Mouse (Mus musculus) megakaryocyte, embryonic 14.5 days (primary cell): ENCODE results near the gene Phykpl. TPM values are rescaled to one million over a fixed set of nuclear protein-coding genes. Genes with fewer than 3 reads are reported as not detected.

Source experiments
- H3K27me3 ChIP-seq: replicated peaks from 2 replicates; pipeline ENCODE3; 2012; ENCODE audit warnings: inconsistent platforms
- H3K36me3 ChIP-seq: replicated peaks from 2 replicates; pipeline ENCODE3; 2012; ENCODE audit warnings: low read length, inconsistent platforms, mixed read lengths
- H3K4me1 ChIP-seq: 2 replicates; pipeline ENCODE4 v1.6.1; 2012; ENCODE audit warnings: inconsistent platforms
- H3K4me3 ChIP-seq: replicated peaks from 2 replicates; pipeline ENCODE3; 2012; ENCODE audit warnings: moderate library complexity, mild to moderate bottlenecking, inconsistent platforms
- H3K9me3 ChIP-seq: 2 replicates; pipeline ENCODE4 v1.6.1; 2012; ENCODE audit warnings: inconsistent platforms
- FLI1 ChIP-seq: IDR thresholded peaks from 2 replicates; pipeline ENCODE4 v1.6.1; 2012; ENCODE audit warnings: low read length, inconsistent platforms, mixed read lengths
- GATA1 ChIP-seq: IDR thresholded peaks from 3 replicates; pipeline ENCODE4 v1.6.1; 2012; ENCODE audit warnings: mixed read lengths, low read length, inconsistent platforms, borderline replicate concordance
- polyA plus RNA-seq: library from polyadenylated mRNA; stranded (reverse); fragments of >175 nt; gene quantifications from 2 replicates; pipeline ENCODE4 v1.2.3, GENCODE M21; 2012; ENCODE audit warnings: low replicate concordance; ENCODE audit not compliant: insufficient read depth

The Phykpl gene
- polyA plus RNA-seq, 1 experiment, result 10.1 TPM

DNA sequence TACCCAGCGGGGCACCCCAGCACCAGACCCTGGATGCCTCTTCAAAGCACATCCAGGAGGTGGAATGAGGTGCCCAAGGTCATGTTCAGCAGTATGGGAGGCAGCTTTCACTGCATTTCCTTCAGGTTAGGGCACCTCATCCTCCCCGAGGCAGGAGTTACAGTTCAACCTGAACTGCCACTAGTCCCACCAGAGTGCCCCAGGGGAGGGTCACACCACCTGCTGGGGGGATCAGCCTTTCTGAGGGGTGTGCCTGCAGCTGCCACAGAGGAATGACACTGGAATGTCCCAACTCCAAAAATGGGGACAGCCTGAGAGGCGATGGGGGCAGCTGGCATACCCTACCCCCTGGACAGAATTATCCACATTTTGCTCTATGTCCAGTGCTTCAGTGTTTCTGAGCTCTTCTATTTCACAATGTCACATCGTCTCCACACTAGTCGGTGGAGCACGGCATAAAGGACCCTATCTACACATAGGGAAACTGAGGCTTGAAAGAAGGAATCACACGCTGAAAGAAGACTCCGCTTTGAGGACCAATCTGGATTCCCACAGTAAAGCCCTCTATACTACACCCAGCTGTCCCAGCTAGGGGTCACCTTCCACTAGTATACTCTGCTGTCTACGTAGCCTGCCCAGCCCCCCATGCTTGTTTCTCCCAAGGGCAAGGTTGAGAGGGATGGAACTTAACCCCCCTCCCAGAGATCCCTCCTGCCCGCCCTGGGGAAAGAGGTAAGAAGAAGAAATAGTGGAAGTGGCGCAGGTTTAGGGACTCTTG, 64.7 kb downstream of the Phykpl start:
- peaks cover 70% of the 10 kb centered on the region for H3K27me3 ChIP-seq
- peak overlapping the region; percentile 94 for H3K4me3 ChIP-seq
- TF ChIP-seq GATA1, result no peak
- no peak for TF ChIP-seq FLI1
- H3K4me1 ChIP-seq, result peaks cover 52% of the 10 kb centered on the region
- peaks cover 7% of the 10 kb centered on the region for H3K9me3 ChIP-seq
- H3K36me3 ChIP-seq, result peaks cover 3% of the 10 kb centered on the region

- Histone ChIP-seq H3K4me1 (peaks cover 55% of the 10 kb centered on the region), H3K9me3 (peaks cover 7% of the 10 kb centered on the region), H3K36me3 (peaks cover 3% of the 10 kb centered on the region), H3K27me3 (peaks cover 74% of the 10 kb centered on the region), H3K4me3 (peak overlapping the region; percentile 94)
- TF ChIP-seq GATA1, result no peak
Observed at GRCm38 (mm10) chr11:51649889-51650199, 65.3 kb downstream of the Phykpl start.

GRCm38 (mm10) chr11:51650261-51650660, 65.7 kb downstream of the Phykpl start:
- TF ChIP-seq GATA1, result no peak
- TF ChIP-seq FLI1, result no peak
- peaks cover 7% of the 10 kb centered on the region for H3K9me3 ChIP-seq
- H3K4me3 ChIP-seq, result peak overlapping the region; percentile 94
- H3K4me1 ChIP-seq, result peaks cover 56% of the 10 kb centered on the region
- H3K27me3 ChIP-seq, result peaks cover 74% of the 10 kb centered on the region
- H3K36me3 ChIP-seq, result peaks cover 1% of the 10 kb centered on the region

- TF ChIP-seq FLI1, result no peak
- no peak for TF ChIP-seq GATA1
- Histone ChIP-seq H3K27me3 (peaks cover 71% of the 10 kb centered on the region), H3K36me3 (no peaks in the 10 kb centered on the region), H3K4me1 (peaks cover 56% of the 10 kb centered on the region), H3K9me3 (peaks cover 7% of the 10 kb centered on the region), H3K4me3 (peak within 1 kb of the TSS; percentile 94)
Observed at GRCm38 (mm10) chr11:51650691-51651515, 66.3 kb downstream of the Phykpl start, which contains the start of the genes N4bp3 and D930048N14Rik. TSS of gene N4bp3 (minus strand) at chr11:51650842. TSS of gene D930048N14Rik (plus strand) at chr11:51650954.

DNA sequence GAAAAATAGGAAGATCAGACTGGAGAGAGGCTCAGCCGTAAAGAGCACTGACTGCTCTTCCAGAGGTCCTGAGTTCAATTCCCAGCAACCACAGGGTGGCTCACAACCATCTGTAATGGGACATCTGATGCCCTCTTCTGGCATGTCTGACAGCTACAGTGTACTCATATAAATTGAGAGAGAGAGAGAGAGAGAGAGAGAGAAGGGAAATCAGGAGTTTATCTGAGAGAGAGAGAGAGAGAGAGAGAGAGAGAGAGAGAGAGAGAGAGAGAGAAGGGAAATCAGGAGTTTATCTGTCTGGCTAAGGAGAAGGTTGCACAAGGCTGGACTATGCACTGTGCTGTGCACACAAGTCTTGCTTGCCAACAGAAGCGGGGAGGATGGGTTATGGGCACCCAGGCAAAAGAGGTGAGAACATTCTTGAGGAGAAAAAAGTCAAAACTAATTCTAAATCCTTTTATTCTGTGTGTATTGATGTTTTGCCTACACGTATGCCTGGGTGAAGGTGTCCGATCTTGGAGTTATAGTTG, 68.4 kb downstream of the Phykpl start:
- peaks cover 71% of the 10 kb centered on the region for H3K27me3 ChIP-seq
- H3K36me3 ChIP-seq, result no peaks in the 10 kb centered on the region
- peaks cover 10% of the 10 kb centered on the region for H3K9me3 ChIP-seq
- TF ChIP-seq FLI1 (no peak), GATA1 (no peak)
- peaks cover 44% of the 10 kb centered on the region for H3K4me1 ChIP-seq
- no peak overlapping the region for H3K4me3 ChIP-seq

- H3K9me3 ChIP-seq, result peaks cover 10% of the 10 kb centered on the region
- H3K27me3 ChIP-seq, result peaks cover 70% of the 10 kb centered on the region
- no peaks in the 10 kb centered on the region for H3K36me3 ChIP-seq
- no peak for TF ChIP-seq GATA1
- no peak for TF ChIP-seq FLI1
- H3K4me3 ChIP-seq, result no peak overlapping the region
- peaks cover 41% of the 10 kb centered on the region for H3K4me1 ChIP-seq
Observed at GRCm38 (mm10) chr11:51653736-51654135, 69.2 kb downstream of the Phykpl start.

Other genes with a start within 250 kb of the Phykpl start
- gene Hnrnpab, start 22.1 kb downstream of the Phykpl start, polyA plus RNA-seq, result 373 and 587 TPM in 2 replicates
- gene Nhp2, start 35.0 kb downstream of the Phykpl start, polyA plus RNA-seq, result 44.8 and 144 TPM in 2 replicates
- gene Rmnd5b, start 51.1 kb downstream of the Phykpl start, polyA plus RNA-seq, result 12.9 and 15.1 TPM in 2 replicates
- 2.5 and 6.0 TPM in 2 replicates for gene N4bp3, start 66.1 kb downstream of the Phykpl start, polyA plus RNA-seq
- gene D930048N14Rik, start 66.2 kb downstream of the Phykpl start, polyA plus RNA-seq, result not detected in 2 replicates
- 1.7 TPM in 1 of 2 replicates, not detected in the other for gene 0610009B22Rik, start 104.1 kb downstream of the Phykpl start, polyA plus RNA-seq
- 2.6 and 8.2 TPM in 2 replicates for gene Sec24a, start 178.9 kb downstream of the Phykpl start, polyA plus RNA-seq
- gene Sar1b, start 178.9 kb downstream of the Phykpl start, polyA plus RNA-seq, result 8.5 TPM in 1 of 2 replicates, not detected in the other